Mouse (Mus musculus) MEL (cell line): ENCODE measurements around the gene A2ml1. TPM values are rescaled to one million over a fixed set of nuclear protein-coding genes. Genes with fewer than 3 reads are reported as not detected.

ENCODE experiments used
- DNase-seq: peaks from one replicate; pipeline ENCODE4 v3.0.0; 2011; ENCODE audit warnings: low read depth, low spot score
- H3K27ac ChIP-seq: 2 replicates; pipeline ENCODE4 v1.5.1; 2012; ENCODE audit warnings: low read depth, mild to moderate bottlenecking, control low read depth, low read length, moderate library complexity; ENCODE audit not compliant: control insufficient read depth
- H3K27me3 ChIP-seq, 2 experiments: fragments of 150-350 bp in 1 of 2; sonication (generic) in 1 of 2; 2 replicates each; pipeline ENCODE4 v1.6.1; 2012; ENCODE audit warnings: low read length in 2 of 2, mild to moderate bottlenecking in 2 of 2, improper control_type of control experiment in 1 of 2, moderate library complexity in 1 of 2; ENCODE audit not compliant: insufficient read depth in 2 of 2, control insufficient read depth in 1 of 2
- H3K36me3 ChIP-seq, 2 experiments: 2 replicates each; pipeline ENCODE4 v1.6.1; 2012 to 2014; ENCODE audit warnings: low read length in 2 of 2, improper control_type of control experiment in 1 of 2, inconsistent platforms in 1 of 2, mild to moderate bottlenecking in 1 of 2; ENCODE audit not compliant: insufficient read depth in 2 of 2, control insufficient read depth in 1 of 2
- H3K4me1 ChIP-seq, 2 experiments: fragments of 150-350 bp in 1 of 2; sonication (generic) in 1 of 2; 2 replicates each; pipeline ENCODE4 v1.6.1; 2012; ENCODE audit warnings: low read length in 2 of 2, improper control_type of control experiment in 1 of 2, mild to moderate bottlenecking in 1 of 2; ENCODE audit not compliant: insufficient read depth in 2 of 2, control insufficient read depth in 1 of 2
- H3K4me3 ChIP-seq, 2 experiments: fragments of 150-350 bp in 1 of 2; sonication (generic) in 1 of 2; 2 replicates each; pipeline ENCODE4 v1.5.1; 2012; ENCODE audit warnings: low read depth in 2 of 2, low read length in 2 of 2, mild to moderate bottlenecking in 2 of 2, moderate library complexity in 2 of 2, control low read depth in 1 of 2, improper control_type of control experiment in 1 of 2; ENCODE audit not compliant: control insufficient read depth in 1 of 2, insufficient read depth in 1 of 2
- H3K79me2 ChIP-seq: 2 replicates; pipeline ENCODE4 v1.6.1; 2012; ENCODE audit warnings: mild to moderate bottlenecking, low read length, moderate library complexity; ENCODE audit not compliant: control insufficient read depth, poor library complexity, insufficient read depth
- H3K9ac ChIP-seq: 2 replicates; pipeline ENCODE4 v1.6.1; 2012; ENCODE audit warnings: low read depth, mild to moderate bottlenecking, control low read depth, low read length, moderate library complexity; ENCODE audit not compliant: control insufficient read depth, poor library complexity, severe bottlenecking
- H3K9me3 ChIP-seq: fragments of 150-350 bp; sonication (generic); replicated peaks from 2 replicates; pipeline ENCODE4 v1.6.1; 2012; ENCODE audit warnings: mild to moderate bottlenecking, low read length, improper control_type of control experiment, moderate library complexity; ENCODE audit not compliant: insufficient read depth
- CHD1 ChIP-seq: IDR thresholded peaks from 2 replicates; pipeline ENCODE4 v1.6.1; 2012; ENCODE audit warnings: low read depth, mild to moderate bottlenecking, inconsistent platforms, low read length, improper control_type of control experiment
- CHD2 ChIP-seq: IDR thresholded peaks from 2 replicates; pipeline ENCODE4 v1.6.1; 2011; ENCODE audit warnings: low read length, improper control_type of control experiment
- E2F4 ChIP-seq: IDR thresholded peaks from 2 replicates; pipeline ENCODE4 v1.6.1; 2011; ENCODE audit warnings: low read depth, low read length, improper control_type of control experiment, borderline replicate concordance
- EP300 ChIP-seq, 2 experiments: IDR thresholded peaks; 2 replicates each; pipeline ENCODE4 v1.6.1; 2011; ENCODE audit warnings: improper control_type of control experiment in 2 of 2, low read length in 2 of 2, low read depth in 1 of 2, mild to moderate bottlenecking in 1 of 2
- ETS1 ChIP-seq: IDR thresholded peaks from 2 replicates; pipeline ENCODE4 v1.6.1; 2012; ENCODE audit warnings: low read depth, mild to moderate bottlenecking, inconsistent platforms, low read length, improper control_type of control experiment, moderate library complexity
- GATA1 ChIP-seq: IDR thresholded peaks from 2 replicates; pipeline ENCODE4 v1.6.1; 2011; ENCODE audit warnings: low read depth, low read length, improper control_type of control experiment
- HCFC1 ChIP-seq: IDR thresholded peaks from 2 replicates; pipeline ENCODE4 v1.6.1; 2012; ENCODE audit warnings: low read depth, mild to moderate bottlenecking, inconsistent platforms, low read length, improper control_type of control experiment, moderate library complexity
- MAFK ChIP-seq: IDR thresholded peaks from 2 replicates; pipeline ENCODE4 v1.6.1; 2011; ENCODE audit warnings: low read depth, mild to moderate bottlenecking, low read length, improper control_type of control experiment, borderline replicate concordance
- MAX ChIP-seq: IDR thresholded peaks from 2 replicates; pipeline ENCODE4 v1.6.1; 2011; ENCODE audit warnings: low read length, improper control_type of control experiment
- MEF2A ChIP-seq: IDR thresholded peaks from 2 replicates; pipeline ENCODE4 v1.6.1; 2014; ENCODE audit warnings: low read depth, mild to moderate bottlenecking, inconsistent platforms, low read length, improper control_type of control experiment; ENCODE audit not compliant: poor library complexity, insufficient replicate concordance, severe bottlenecking; ENCODE audit errors: extremely low read depth
- MXI1 ChIP-seq: IDR thresholded peaks from 2 replicates; pipeline ENCODE4 v1.6.1; 2011; ENCODE audit warnings: mild to moderate bottlenecking, low read depth, low read length, improper control_type of control experiment
- NELFE ChIP-seq: IDR thresholded peaks from 2 replicates; pipeline ENCODE4 v1.6.1; 2011; ENCODE audit warnings: low read depth, low read length, improper control_type of control experiment
- NRF1 ChIP-seq: IDR thresholded peaks from 2 replicates; pipeline ENCODE4 v1.6.1; 2014; ENCODE audit warnings: low read depth, mild to moderate bottlenecking, inconsistent platforms, low read length, improper control_type of control experiment, moderate library complexity; ENCODE audit not compliant: poor library complexity, insufficient read depth, severe bottlenecking
- POLR2A ChIP-seq, 2 experiments: IDR thresholded peaks; 2 replicates each; pipeline ENCODE4 v1.6.1; 2011 to 2012; ENCODE audit warnings: low read length in 2 of 2, mild to moderate bottlenecking in 2 of 2, control low read depth in 1 of 2, improper control_type of control experiment in 1 of 2, low read depth in 1 of 2, moderate library complexity in 1 of 2; ENCODE audit not compliant: control insufficient read depth in 1 of 2, insufficient read depth in 1 of 2, poor library complexity in 1 of 2
- SIN3A ChIP-seq: IDR thresholded peaks from 2 replicates; pipeline ENCODE4 v1.6.1; 2012; ENCODE audit warnings: low read length, improper control_type of control experiment, inconsistent platforms
- TBP ChIP-seq: IDR thresholded peaks from 2 replicates; pipeline ENCODE4 v1.8.0; 2011; ENCODE audit warnings: low read depth, low read length, improper control_type of control experiment
- USF1 ChIP-seq: IDR thresholded peaks from 2 replicates; pipeline ENCODE4 v1.6.1; 2014; ENCODE audit warnings: low read depth, mild to moderate bottlenecking, inconsistent platforms, low read length, improper control_type of control experiment, moderate library complexity
- USF2 ChIP-seq, 2 experiments: IDR thresholded peaks; 2 replicates each; pipeline ENCODE4 v1.6.1; 2011 to 2012; ENCODE audit warnings: improper control_type of control experiment in 2 of 2, low read length in 2 of 2, borderline replicate concordance in 1 of 2, inconsistent platforms in 1 of 2, low read depth in 1 of 2, mild to moderate bottlenecking in 1 of 2; ENCODE audit not compliant: insufficient read depth in 1 of 2
- polyA plus RNA-seq, 2 experiments: library from polyadenylated mRNA; stranded (reverse) in 1 of 2; unstranded in 1 of 2; fragments of >175 nt in 1 of 2; fragments of >200 nt in 1 of 2; gene quantifications; 2 replicates each; pipeline versions ENCODE4 v1.2.1 to v1.2.4; 2012; ENCODE audit warnings: low replicate concordance in 2 of 2, low read depth in 1 of 2; ENCODE audit not compliant: insufficient read length in 2 of 2, insufficient read depth in 1 of 2, missing spikeins in 1 of 2
- total RNA-seq: library from RNA; depleted of rRNA; stranded (reverse); fragments of 300-350 nt; gene quantifications from 2 replicates; pipeline ENCODE4 v1.2.3, GENCODE M21; 2012

The A2ml1 gene
- total and polyA plus RNA-seq, 3 experiments, result 0.08 to 0.25 TPM; not detected in 1

GRCm38 (mm10) chr6:128528491-128528890, 52.9 kb downstream of the A2ml1 start:
- no peaks in the 10 kb centered on the region for H3K9me3 ChIP-seq
- no peaks in the 10 kb centered on the region for H3K27me3 ChIP-seq
- H3K4me1 ChIP-seq, result 0 out of 4 replicates have a peak, but pooled peaks cover 0 to 2% of the 10 kb centered on the region in 2 experiments
- H3K79me2 ChIP-seq, result no peaks in the 10 kb centered on the region
- H3K4me3 ChIP-seq, result no peak overlapping the region
- peaks cover 0 to 3% of the 10 kb centered on the region in 2 experiments; a peak in 2 of 4 replicates for H3K36me3 ChIP-seq
- no peak overlapping the region for H3K9ac ChIP-seq
- no peak overlapping the region for H3K27ac ChIP-seq
- DNase-seq, result no peak
- no peak for TF ChIP-seq E2F4
- TF ChIP-seq MAX, result no peak

DNA sequence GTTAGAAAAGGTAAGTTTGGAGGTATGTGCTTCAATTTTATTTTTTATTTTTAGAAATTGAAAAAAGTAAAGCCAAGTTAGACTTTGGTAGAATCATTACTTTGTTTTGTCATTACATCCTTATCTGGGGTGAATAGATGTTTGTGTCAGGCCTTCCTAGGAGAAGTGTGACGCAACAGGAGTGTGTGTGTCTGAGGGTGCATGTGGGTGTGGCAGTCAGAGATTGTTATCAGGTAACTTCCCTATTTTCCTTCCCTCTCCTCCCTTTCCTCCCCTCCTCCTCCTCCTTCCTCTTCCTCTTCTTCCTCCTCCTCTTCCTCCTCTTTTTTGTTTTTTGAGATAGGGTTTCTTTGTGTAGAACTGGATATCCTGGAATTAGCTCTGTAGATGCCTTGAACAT, 54.3 kb downstream of the A2ml1 start:
- H3K4me3 ChIP-seq, result no peak overlapping the region
- H3K9ac ChIP-seq, result no peak overlapping the region
- H3K36me3 ChIP-seq, result peaks cover 0 to 3% of the 10 kb centered on the region in 2 experiments; a peak in 2 of 4 replicates
- peak; percentile 42 to 67; a peak in 3 of 4 replicates for TF ChIP-seq EP300 (IDR thresholded peaks at IDR 0.05; ENCODE audit: low read depth in 1 of 2, low read length in 2 of 2)
- TF ChIP-seq ETS1, result peak; percentile 64
- no peak for TF ChIP-seq MAFK
- TF ChIP-seq GATA1, result peak; percentile 62
- H3K9me3 ChIP-seq, result no peaks in the 10 kb centered on the region
- H3K4me1 ChIP-seq, result 0 out of 4 replicates have a peak, but pooled peaks cover 0 to 2% of the 10 kb centered on the region in 2 experiments
- peak; percentile 50 for DNase-seq
- no peaks in the 10 kb centered on the region for H3K27me3 ChIP-seq
- no peaks in the 10 kb centered on the region for H3K79me2 ChIP-seq
- H3K27ac ChIP-seq, result no peak overlapping the region

- TF ChIP-seq MEF2A, result no peak
- TF ChIP-seq POLR2A (IDR thresholded peaks at IDR 0.05; ENCODE audit: control insufficient read depth in 1 of 2, insufficient read depth in 1 of 2, low read depth in 1 of 2, low read length in 2 of 2, poor library complexity in 1 of 2), result no peak
- TF ChIP-seq CHD1, result no peak
- no peak for TF ChIP-seq NRF1
- TF ChIP-seq MXI1, result no peak
- no peak for TF ChIP-seq EP300 (IDR thresholded peaks at IDR 0.05; ENCODE audit: low read depth in 1 of 2, low read length in 2 of 2)
- no peak for TF ChIP-seq HCFC1
- TF ChIP-seq TBP, result no peak
- no peak for TF ChIP-seq USF1
- TF ChIP-seq USF2 (IDR thresholded peaks at IDR 0.05; ENCODE audit: borderline replicate concordance in 1 of 2, insufficient read depth in 1 of 2, low read depth in 1 of 2, low read length in 2 of 2), result no peak
- TF ChIP-seq CHD2, result no peak
- no peak for TF ChIP-seq NELFE
- no peak for TF ChIP-seq SIN3A
- H3K27ac ChIP-seq, result no peak within 1 kb of the TSS
Measured at GRCm38 (mm10) chr6:128526601-128527000, 54.8 kb downstream of the A2ml1 start, which contains the start of gene Pzp. TSS of gene Pzp (minus strand) at chr6:128526720.

More at GRCm38 (mm10) chr6:128526601-128527000, 54.8 kb downstream of the A2ml1 start, which contains the start of gene Pzp:
- Histone ChIP-seq H3K9ac (no peak within 1 kb of the TSS), H3K4me3 (no peak within 1 kb of the TSS), H3K4me1 (0 out of 4 replicates have a peak, but pooled peaks cover 0 to 2% of the 10 kb centered on the region in 2 experiments), H3K27me3 (no peaks in the 10 kb centered on the region), H3K9me3 (no peaks in the 10 kb centered on the region), H3K79me2 (no peaks in the 10 kb centered on the region), H3K36me3 (peaks cover 0 to 3% of the 10 kb centered on the region in 2 experiments; a peak in 2 of 4 replicates)
- no peak for DNase-seq
